Comparison of ENCODE assay signal across 8 mouse cellular contexts in genomic region chr5:122849521-122850318, GRCm38 (mm10). TPM values are rescaled to one million over a fixed set of nuclear protein-coding genes. Genes with fewer than 3 reads are reported as not detected.
DNase-seq lines count a peak whose midpoint lies in the region; ATAC-seq lines count a peak whose summit lies in the region.

Gene Rnf34 (plus strand): TSS chr5:122850048.

- peaks cover 11% of the 10 kb centered on the region for H3K4me1 ChIP-seq in hindbrain, embryonic 16.5 days (ENCODE audit: control insufficient read depth, insufficient read depth, low read depth, low read length)

- H3K4me3 ChIP-seq in hindbrain, embryonic 16.5 days (ENCODE audit: low read length), result peak within 1 kb of the TSS; percentile 89
- peak within 1 kb of the TSS; percentile 73 for H3K4me3 ChIP-seq in macrophage (ENCODE audit: inconsistent target)

- no peaks in the 10 kb centered on the region for H3K36me3 ChIP-seq in hindbrain, embryonic 16.5 days (ENCODE audit: control insufficient read depth, insufficient read depth, low read length)
- H3K36me3 ChIP-seq in macrophage (ENCODE audit: inconsistent target), result no peaks in the 10 kb centered on the region

- H3K4me2 ChIP-seq in hindbrain, embryonic 16.5 days (ENCODE audit: low read length), result peak within 1 kb of the TSS; percentile 69

- ATAC-seq in hindbrain, embryonic 16.5 days, result peak; percentile 100

- DNase-seq in WW6 (ENCODE audit: low read depth, low spot score), result peak; percentile 93
- DNase-seq in cerebellum, postnatal 4 days (ENCODE audit: low spot score in 2 of 2), result peak; percentile 93 to 96
- DNase-seq in gastrocnemius, adult 18-20 months (ENCODE audit: low spot score), result peak; percentile 98
- peak; percentile 93 to 97 for DNase-seq in left cerebral cortex, adult 18-20 months (ENCODE audit: low spot score in 2 of 2)
- DNase-seq in right cerebral cortex, adult 18-20 months, result peak; percentile 98
- peak; percentile 81 for DNase-seq in urinary bladder, postnatal 10 days (ENCODE audit: low spot score)

- WGBS in hindbrain, embryonic 16.5 days, result 1% methylated on average over 58 of the region's 61 CpGs
- under 1% methylated on average over 49 of the region's 61 CpGs for WGBS in macrophage (ENCODE audit: missing documents)

- peak within 1 kb of the TSS; percentile 91 for H3K27ac ChIP-seq in hindbrain, embryonic 16.5 days (ENCODE audit: low read depth, low read length)
- H3K27ac ChIP-seq in macrophage, result peak within 1 kb of the TSS; percentile 70

- H3K79me2 ChIP-seq in macrophage (ENCODE audit: inconsistent target), result peaks cover 45% of the 10 kb centered on the region

- H3K9ac ChIP-seq in hindbrain, embryonic 16.5 days (ENCODE audit: low read depth, low read length), result peak within 1 kb of the TSS; percentile 92

- no peaks in the 10 kb centered on the region for H3K9me3 ChIP-seq in hindbrain, embryonic 16.5 days (ENCODE audit: control insufficient read depth, low read length)

- no peaks in the 10 kb centered on the region for H3K27me3 ChIP-seq in hindbrain, embryonic 16.5 days (replicated peaks; ENCODE audit: control insufficient read depth, insufficient read depth, low read length)

RNA-seq across cellular contexts. Expression of gene Rnf34, which starts in this region (rescaled TPM):
- total RNA-seq in gastrocnemius, adult 18-20 months (2021), result 10 to 100 TPM; 17.6 to 20.7 TPM
- polyA plus RNA-seq in hindbrain, embryonic 16.5 days (2015; fragmentation: Nextera tagmentation; extraction: Ambion mirVana), result 46.5 and 52.2 TPM in 2 replicates
- 10 to 100 TPM; 51.9 to 53.3 TPM for total RNA-seq in left cerebral cortex, adult 18-20 months (2021)
- 10 to 100 TPM in 23 of 26 experiments, 1 to 10 TPM in 3; 5.1 to 31.2 (median 18.8) TPM for total RNA-seq in macrophage (2018; cell fraction: chromatin; rRNA removed)
- 10 to 100 TPM; 17.2 to 33.6 (median 26.4) TPM for total RNA-seq in macrophage (2018; cell fraction: cytosol; rRNA removed)
- 10 to 100 TPM; 13.5 to 64.7 (median 27.2) TPM for total RNA-seq in macrophage (2018; cell fraction: nucleus; rRNA removed)
- 17.3 to 25.3 TPM (median 18.3 TPM) in 3 replicates for polyA plus RNA-seq in macrophage (2018)

Comparison
In these comparisons a context has a peak if more than half of its experiments do, and no peak if none do; other contexts are left out.
1. Peak in every context shown above with its lines: DNase-seq, ATAC-seq, H3K4me3 ChIP-seq and H3K27ac ChIP-seq.